In the genomic region with DNA sequence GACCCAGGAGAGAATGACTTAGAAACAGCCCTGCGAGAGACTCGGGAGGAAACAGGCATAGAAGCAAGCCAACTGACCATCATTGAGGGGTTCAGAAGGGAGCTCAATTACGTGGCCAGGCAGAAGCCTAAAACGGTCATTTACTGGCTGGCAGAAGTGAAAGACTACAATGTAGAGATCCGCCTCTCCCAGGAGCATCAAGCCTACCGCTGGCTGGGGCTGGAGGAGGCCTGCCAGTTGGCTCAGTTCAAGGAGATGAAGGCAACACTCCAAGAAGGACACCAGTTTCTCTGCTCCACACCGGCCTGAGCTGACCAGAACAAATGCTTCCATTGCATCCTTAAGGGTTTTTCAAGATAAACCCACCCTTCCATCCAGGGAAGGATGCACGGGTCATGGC, we compare ENCODE assay signal across 11 mouse cellular contexts. TPM values are rescaled to one million over a fixed set of nuclear protein-coding genes. Genes with fewer than 3 reads are reported as not detected.
DNase-seq lines count a peak whose midpoint lies in the region; ATAC-seq and TF ChIP-seq lines count a peak whose summit lies in the region.
"Had no signal": no experiment of that assay in that cellular context is flagged by ENCODE, and none has a peak within 500 bp of the region (broad histone marks: within the 10 kb centered on the region; RNA-seq: fewer than 3 reads in every experiment).

No protein-coding gene starts in this region.

- no peak overlapping the region for H3K9ac ChIP-seq in embryonic facial prominence, embryonic 13.5 days
- H3K9ac ChIP-seq in stomach, postnatal 0 days (ENCODE audit: low read length), result no peak overlapping the region
- H3K9ac ChIP-seq in liver, embryonic 12.5 days, result no peak overlapping the region
- H3K9ac ChIP-seq: liver, embryonic 14.5 days had no signal

- no peak for TF ChIP-seq CTCF in stomach, postnatal 0 days (IDR thresholded peaks at IDR 0.05; ENCODE audit: low read depth)

- DNase-seq in embryonic facial prominence, embryonic 10.5 days (ENCODE audit: low spot score), result no peak
- DNase-seq in ovary, adult 18-20 months (ENCODE audit: low spot score), result peak; percentile 69
- DNase-seq in ovary, postnatal 10 days (ENCODE audit: low spot score), result no peak
- peak; percentile 76 to 81 for DNase-seq in heart, postnatal 10 days
- no peak for DNase-seq in stomach, postnatal 0 days (ENCODE audit: low spot score)
- no peak for DNase-seq in kidney, postnatal 36 days

- intact Hi-C loops in heart, postnatal 10 days (cut with DNase I), result no loop called here

- peaks cover 31% of the 10 kb centered on the region for H3K4me1 ChIP-seq in embryonic facial prominence, embryonic 13.5 days
- peaks cover 16% of the 10 kb centered on the region for H3K4me1 ChIP-seq in embryonic facial prominence, embryonic 10.5 days
- peaks cover 7% of the 10 kb centered on the region; the same call in 1 of the 2 replicates for H3K4me1 ChIP-seq in stomach, postnatal 0 days (replicated peaks; ENCODE audit: control insufficient read depth, insufficient read depth)
- no peaks in the 10 kb centered on the region for H3K4me1 ChIP-seq in liver, embryonic 12.5 days

- no peaks in the 10 kb centered on the region for H3K27me3 ChIP-seq in embryonic facial prominence, embryonic 13.5 days
- no peaks in the 10 kb centered on the region for H3K27me3 ChIP-seq in embryonic facial prominence, embryonic 10.5 days (replicated peaks; ENCODE audit: low read depth, poor library complexity, severe bottlenecking)
- H3K27me3 ChIP-seq in stomach, postnatal 0 days (ENCODE audit: control insufficient read depth, insufficient read depth, low read length), result no peaks in the 10 kb centered on the region
- no peaks in the 10 kb centered on the region for H3K27me3 ChIP-seq in liver, embryonic 12.5 days (replicated peaks)
- H3K27me3 ChIP-seq: CH12.LX had no signal

- WGBS in embryonic facial prominence, embryonic 13.5 days, result 82% methylated on average over 8 of the region's 8 CpGs
- WGBS in embryonic facial prominence, embryonic 10.5 days, result 86% methylated on average over 8 of the region's 8 CpGs
- 52% methylated on average over 8 of the region's 8 CpGs for WGBS in stomach, postnatal 0 days
- 74% methylated on average over 8 of the region's 8 CpGs for WGBS in liver, embryonic 12.5 days (ENCODE audit: insufficient replicate concordance)

- no peaks in the 10 kb centered on the region for H3K9me3 ChIP-seq in embryonic facial prominence, embryonic 13.5 days
- no peaks in the 10 kb centered on the region for H3K9me3 ChIP-seq in embryonic facial prominence, embryonic 10.5 days
- no peaks in the 10 kb centered on the region for H3K9me3 ChIP-seq in stomach, postnatal 0 days (ENCODE audit: control insufficient read depth, low read length)
- no peaks in the 10 kb centered on the region for H3K9me3 ChIP-seq in liver, embryonic 12.5 days (replicated peaks)

- peak overlapping the region; percentile 33; the same call in 1 of the 2 replicates for H3K27ac ChIP-seq in embryonic facial prominence, embryonic 13.5 days
- H3K27ac ChIP-seq in embryonic facial prominence, embryonic 10.5 days (replicated peaks), result no peak overlapping the region
- peak overlapping the region; percentile 75 for H3K27ac ChIP-seq in stomach, postnatal 0 days (replicated peaks)
- no peak overlapping the region for H3K27ac ChIP-seq in liver, embryonic 12.5 days
- H3K27ac ChIP-seq: liver, embryonic 14.5 days had no signal

- H3K36me3 ChIP-seq in embryonic facial prominence, embryonic 13.5 days, result peaks cover 21% of the 10 kb centered on the region; the same call in 1 of the 2 replicates
- H3K36me3 ChIP-seq in embryonic facial prominence, embryonic 10.5 days (replicated peaks), result peaks cover 38% of the 10 kb centered on the region
- no peaks in the 10 kb centered on the region for H3K36me3 ChIP-seq in stomach, postnatal 0 days (ENCODE audit: control insufficient read depth, insufficient read depth, low read length)
- H3K36me3 ChIP-seq in liver, embryonic 12.5 days, result peaks cover 24% of the 10 kb centered on the region

- TF ChIP-seq EP300 in stomach, postnatal 0 days (optimal IDR thresholded peaks at IDR 0.05), result no peak

- no peak for ATAC-seq in embryonic facial prominence, embryonic 13.5 days (ENCODE audit: insufficient number of reproducible peaks, insufficient read depth, low FRiP score, low TSS enrichment, low read depth)
- ATAC-seq in stomach, postnatal 0 days (ENCODE audit: low FRiP score, low TSS enrichment), result 0 out of 2 replicates have a peak, but pooled peaks have one; percentile 13
- ATAC-seq in liver, embryonic 12.5 days, result no peak
- ATAC-seq: activated CD4-positive, CD25-positive, alpha-beta regulatory T cell, adult 4 months had no signal

- H3K4me2 ChIP-seq in embryonic facial prominence, embryonic 13.5 days, result no peak overlapping the region
- no peak overlapping the region for H3K4me2 ChIP-seq in stomach, postnatal 0 days (replicated peaks; ENCODE audit: low read depth)
- H3K4me2 ChIP-seq in liver, embryonic 12.5 days, result no peak overlapping the region

- H3K4me3 ChIP-seq in embryonic facial prominence, embryonic 13.5 days, result no peak overlapping the region
- no peak overlapping the region for H3K4me3 ChIP-seq in embryonic facial prominence, embryonic 10.5 days
- H3K4me3 ChIP-seq in stomach, postnatal 0 days (ENCODE audit: low read depth, low read length), result no peak overlapping the region
- H3K4me3 ChIP-seq in liver, embryonic 12.5 days, result no peak overlapping the region

RNA-seq across cellular contexts. Expression of a gene that starts 15.3 kb away (rescaled TPM):
- polyA plus RNA-seq in embryonic facial prominence, embryonic 13.5 days (2015; fragmentation: Nextera tagmentation; extraction: Ambion mirVana), result 49.5 and 54.1 TPM in 2 replicates
- polyA plus RNA-seq in embryonic facial prominence, embryonic 10.5 days (2016; fragmentation: Nextera tagmentation; extraction: Ambion mirVana), result 55.4 and 61.4 TPM in 2 replicates
- 10 to 100 TPM; 25.6 to 27.9 TPM for total RNA-seq in heart, postnatal 10 days (2021)
- polyA plus RNA-seq in stomach, postnatal 0 days (2015; fragmentation: Nextera tagmentation; extraction: Ambion mirVana), result 38.6 and 38.8 TPM in 2 replicates
- 30.9 and 31.7 TPM in 2 replicates for polyA plus RNA-seq in liver, embryonic 12.5 days (2016; fragmentation: Nextera tagmentation; extraction: Ambion mirVana)

RNA-seq across cellular contexts. Expression of a gene that starts 15.6 kb away (rescaled TPM):
- 7.6 and 9.6 TPM in 2 replicates for polyA plus RNA-seq in embryonic facial prominence, embryonic 13.5 days (2015; fragmentation: Nextera tagmentation; extraction: Ambion mirVana)
- polyA plus RNA-seq in embryonic facial prominence, embryonic 10.5 days (2016; fragmentation: Nextera tagmentation; extraction: Ambion mirVana), result 13.7 and 15.1 TPM in 2 replicates
- 1 to 10 TPM; 1.4 to 2.0 TPM for total RNA-seq in heart, postnatal 10 days (2021)
- polyA plus RNA-seq in stomach, postnatal 0 days (2015; fragmentation: Nextera tagmentation; extraction: Ambion mirVana), result 1.4 and 1.5 TPM in 2 replicates
- 9.0 and 9.5 TPM in 2 replicates for polyA plus RNA-seq in liver, embryonic 12.5 days (2016; fragmentation: Nextera tagmentation; extraction: Ambion mirVana)

RNA-seq across cellular contexts. Expression of a gene that starts 22.6 kb away (rescaled TPM):
- 8.3 and 12.2 TPM in 2 replicates for polyA plus RNA-seq in embryonic facial prominence, embryonic 13.5 days (2015; fragmentation: Nextera tagmentation; extraction: Ambion mirVana)
- 5.7 and 8.9 TPM in 2 replicates for polyA plus RNA-seq in embryonic facial prominence, embryonic 10.5 days (2016; fragmentation: Nextera tagmentation; extraction: Ambion mirVana)
- 10 to 100 TPM; 10.1 to 10.6 TPM for total RNA-seq in heart, postnatal 10 days (2021)
- 3.9 and 4.5 TPM in 2 replicates for polyA plus RNA-seq in stomach, postnatal 0 days (2015; fragmentation: Nextera tagmentation; extraction: Ambion mirVana)
- 0.57 and 0.98 TPM in 2 replicates for polyA plus RNA-seq in liver, embryonic 12.5 days (2016; fragmentation: Nextera tagmentation; extraction: Ambion mirVana)
- polyA plus RNA-seq: activated CD4-positive, CD25-positive, alpha-beta regulatory T cell, adult 4 months had no signal

RNA-seq across cellular contexts. Expression of a gene that starts 36.9 kb away (rescaled TPM):
- 3.2 and 5.7 TPM in 2 replicates for polyA plus RNA-seq in embryonic facial prominence, embryonic 13.5 days (2015; fragmentation: Nextera tagmentation; extraction: Ambion mirVana)
- 5.3 and 6.1 TPM in 2 replicates for polyA plus RNA-seq in embryonic facial prominence, embryonic 10.5 days (2016; fragmentation: Nextera tagmentation; extraction: Ambion mirVana)
- total RNA-seq in heart, postnatal 10 days (2021), result under 1 TPM in 1 of 2 experiments, not detected in 1; 0.31 TPM
- 0.51 and 0.53 TPM in 2 replicates for polyA plus RNA-seq in stomach, postnatal 0 days (2015; fragmentation: Nextera tagmentation; extraction: Ambion mirVana)
- not detected in 2 replicates for polyA plus RNA-seq in liver, embryonic 12.5 days (2016; fragmentation: Nextera tagmentation; extraction: Ambion mirVana)
- total RNA-seq: CH12.LX had no signal
- polyA plus RNA-seq: activated CD4-positive, CD25-positive, alpha-beta regulatory T cell, adult 4 months; liver, embryonic 14.5 days had no signal

Comparison
In these comparisons a context has a peak if more than half of its experiments do, and no peak if none do; other contexts are left out.
1. H3K27ac ChIP-seq: peak in embryonic facial prominence, embryonic 13.5 days (single experiment) and stomach, postnatal 0 days (single experiment); none in embryonic facial prominence, embryonic 10.5 days (single experiment) and liver, embryonic 12.5 days (single experiment).
2. DNase-seq: peak in ovary, adult 18-20 months (single experiment) and heart, postnatal 10 days (2 of 2); none in embryonic facial prominence, embryonic 10.5 days (single experiment), ovary, postnatal 10 days (single experiment), stomach, postnatal 0 days (single experiment) and kidney, postnatal 36 days (0 of 2).